Mouse (Mus musculus) frontal cortex, adult (tissue): ENCODE data around the gene Otud3.

ENCODE experiments used
- ATAC-seq: cut with Nextera tagmentation; 2 replicates; pipeline ENCODE4 v1.9.2; 2017; ENCODE audit warnings: mild to moderate bottlenecking, moderate library complexity, mixed read lengths; ENCODE audit not compliant: low TSS enrichment

The Otud3 gene

GRCm38 (mm10) chr4:138913797-138914196 is at the start of gene Otud3:
Otud3 (minus strand) TSS chr4:138913945.
- ATAC-seq: peak; percentile 83

DNA sequence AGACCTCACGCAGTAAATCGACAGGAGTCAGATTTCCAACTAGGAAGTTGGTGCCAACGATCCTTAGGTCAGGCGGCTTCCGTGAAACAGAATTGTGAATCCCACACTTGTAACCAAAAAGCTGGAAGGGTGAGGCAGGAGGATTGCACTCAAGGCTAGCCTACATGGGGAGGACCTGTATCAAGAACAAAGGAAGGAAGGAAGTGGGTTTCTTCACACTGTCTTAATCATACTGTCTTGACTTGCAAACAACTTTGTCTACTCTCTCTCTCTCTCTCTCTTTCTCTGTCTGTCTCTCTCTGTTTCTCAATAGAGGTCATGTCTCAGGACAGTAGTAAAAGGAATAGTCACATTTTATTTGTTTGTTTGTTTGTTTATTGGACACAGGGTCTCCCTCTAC is 49.0 kb upstream of the Otud3 start:
- ATAC-seq: no peak

GRCm38 (mm10) chr4:138959926-138960325 is 46.2 kb upstream of the Otud3 start:
- ATAC-seq: peak; percentile 81; the same call in 1 of the 2 replicates

GRCm38 (mm10) chr4:138959120-138959519 is 45.4 kb upstream of the Otud3 start:
- peak; percentile 65; the same call in 1 of the 2 replicates for ATAC-seq

- ATAC-seq: no peak
These were observed 44.9 kb upstream of the Otud3 start for GRCm38 (mm10) chr4:138958612-138959011.

DNA sequence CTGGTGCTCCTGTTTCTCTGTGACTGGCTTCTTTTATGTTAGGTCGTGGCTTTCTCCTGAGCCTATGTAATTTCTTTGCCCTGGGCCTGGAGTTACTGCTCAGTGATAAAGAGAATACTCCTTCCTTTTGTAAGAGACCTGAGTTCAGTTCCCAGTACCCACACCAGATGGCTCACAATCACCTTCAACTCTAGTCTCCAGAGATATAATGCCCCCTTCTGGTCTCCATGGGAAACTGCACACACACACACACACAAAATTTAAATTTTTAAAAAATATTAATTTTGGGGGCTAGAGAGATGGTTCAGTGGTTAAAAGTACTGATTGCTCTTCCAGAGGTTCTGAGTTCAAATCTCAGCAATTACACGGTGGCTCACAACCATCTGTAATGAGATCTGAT is 34.5 kb upstream of the Otud3 start:
- ATAC-seq: no peak

- peak; percentile 64; the same call in 1 of the 2 replicates for ATAC-seq
These were observed 30.0 kb upstream of the Otud3 start for GRCm38 (mm10) chr4:138943730-138944129.

DNA sequence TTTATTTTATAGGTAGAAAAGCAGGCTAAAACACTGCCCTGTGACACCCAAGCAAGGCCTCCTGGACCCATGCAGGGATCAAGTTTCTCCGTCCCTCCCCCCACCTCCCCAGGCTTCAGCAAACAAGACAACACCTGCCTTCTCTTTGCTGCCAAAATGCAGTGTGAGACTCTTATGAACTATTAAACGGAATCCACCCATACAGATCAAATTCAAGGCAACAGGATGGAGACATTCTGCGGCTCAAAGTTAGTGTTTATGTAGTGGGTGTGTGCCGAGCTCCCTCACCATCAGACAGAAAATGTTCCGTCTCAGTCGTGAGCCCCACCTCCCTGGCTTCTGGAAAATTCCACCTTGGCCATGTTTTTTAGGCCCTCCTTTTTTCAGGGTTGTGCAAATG is 28.2 kb upstream of the Otud3 start:
- no peak for ATAC-seq

DNA sequence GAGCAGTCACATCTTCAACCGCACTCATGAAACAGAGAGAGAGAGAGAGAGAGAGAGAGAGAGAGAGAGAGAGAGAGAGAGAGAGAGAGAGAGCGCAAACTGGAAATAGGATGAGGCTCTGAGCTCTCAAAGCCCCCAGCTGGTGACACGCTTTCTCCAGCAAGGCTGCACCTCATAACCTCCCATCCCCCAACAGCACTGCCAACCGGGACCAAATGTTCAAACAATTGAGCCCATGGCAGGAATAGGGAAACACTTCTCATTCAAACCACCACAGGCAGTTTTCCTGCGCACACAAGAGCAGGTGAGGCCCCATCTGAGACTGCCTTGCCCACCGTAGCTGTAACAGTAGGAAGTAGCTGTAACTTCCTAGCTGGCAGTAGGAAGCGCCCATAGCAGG is 27.7 kb upstream of the Otud3 start:
- no peak for ATAC-seq

DNA sequence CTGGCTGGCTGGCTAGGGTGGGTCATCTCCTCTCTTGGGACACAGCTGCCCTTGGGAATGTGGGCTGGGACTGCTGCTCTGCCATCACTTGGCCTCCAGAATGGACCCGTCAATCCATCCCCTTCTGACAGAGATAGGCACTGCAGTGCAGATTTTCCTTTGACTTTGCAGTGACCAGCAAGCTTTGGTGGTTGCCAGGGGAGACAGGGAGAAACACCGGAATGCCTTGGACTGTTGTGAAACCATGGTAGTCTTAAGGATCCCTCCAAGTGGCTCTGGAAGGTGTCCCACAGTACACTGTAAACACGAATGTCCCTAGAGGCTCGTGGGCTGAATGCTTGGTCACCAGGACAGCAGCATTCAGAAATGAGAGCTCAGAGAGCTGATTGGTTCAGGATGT is 25.7 kb upstream of the Otud3 start:
- ATAC-seq: no peak

- ATAC-seq: no peak
These were observed 24.9 kb upstream of the Otud3 start for GRCm38 (mm10) chr4:138938495-138939269.

DNA sequence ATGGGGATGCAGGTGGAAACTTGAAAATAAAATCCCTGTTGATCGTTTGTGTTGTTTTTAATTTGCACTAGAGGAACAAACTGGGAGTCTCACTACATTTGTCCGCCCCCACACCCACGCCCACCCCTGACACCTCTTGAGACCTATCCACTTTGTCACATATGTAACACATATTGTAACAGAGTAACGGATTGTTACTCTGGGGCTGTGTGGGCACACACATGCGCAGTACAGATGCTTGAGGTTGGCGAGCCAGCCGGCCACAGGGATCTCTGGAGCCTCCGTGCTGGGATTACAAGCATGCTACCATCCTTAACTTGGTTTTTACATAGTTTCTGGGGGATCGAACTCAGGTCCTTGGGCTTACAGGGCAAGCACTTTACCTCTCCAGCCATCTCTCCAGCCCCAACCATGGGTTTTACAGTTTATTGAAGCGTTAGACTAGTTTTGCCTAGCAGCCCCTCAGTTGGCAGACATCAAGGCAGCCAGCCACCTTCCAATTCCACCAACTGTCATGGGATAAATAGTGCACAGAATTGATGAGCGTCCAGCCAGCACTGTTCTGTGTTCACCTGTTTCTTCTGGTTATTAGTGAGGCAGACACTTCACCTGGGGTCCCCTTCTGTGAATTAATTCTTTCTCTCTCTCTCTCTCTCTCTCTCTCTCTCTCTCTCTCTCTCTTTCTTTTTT is 20.9 kb upstream of the Otud3 start:
- no peak for ATAC-seq

- ATAC-seq: no peak
These were observed 20.1 kb upstream of the Otud3 start for GRCm38 (mm10) chr4:138933862-138934261.

DNA sequence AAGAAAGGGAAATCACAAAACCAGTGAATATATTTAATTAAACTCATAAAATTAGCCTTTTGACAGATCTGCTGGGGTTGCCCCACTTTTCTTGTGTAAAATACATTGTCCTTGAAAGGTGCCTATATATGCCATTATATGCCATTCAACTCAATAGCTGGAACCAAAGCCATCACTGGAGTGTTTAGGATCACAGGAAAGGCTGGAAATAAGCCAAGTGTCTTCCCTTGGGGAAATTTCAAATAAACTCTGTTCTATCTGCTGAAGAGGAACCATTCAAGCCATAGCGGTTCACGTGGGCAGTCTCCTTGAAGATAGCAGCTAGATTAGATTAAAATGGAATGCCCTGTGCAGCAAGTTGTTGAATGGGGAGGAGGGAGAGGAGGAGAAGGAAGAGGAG is 11.8 kb upstream of the Otud3 start:
- ATAC-seq: no peak

GRCm38 (mm10) chr4:138922131-138922459 is 8.3 kb upstream of the Otud3 start:
- peak; percentile 85 for ATAC-seq

GRCm38 (mm10) chr4:138921254-138922130 is 7.7 kb upstream of the Otud3 start:
- ATAC-seq: no peak

GRCm38 (mm10) chr4:138917282-138917681 is 3.5 kb upstream of the Otud3 start:
- no peak for ATAC-seq

GRCm38 (mm10) chr4:138913141-138913787 is 481 bp downstream of the Otud3 start:
- ATAC-seq: peak; percentile 20; the same call in 1 of the 2 replicates

DNA sequence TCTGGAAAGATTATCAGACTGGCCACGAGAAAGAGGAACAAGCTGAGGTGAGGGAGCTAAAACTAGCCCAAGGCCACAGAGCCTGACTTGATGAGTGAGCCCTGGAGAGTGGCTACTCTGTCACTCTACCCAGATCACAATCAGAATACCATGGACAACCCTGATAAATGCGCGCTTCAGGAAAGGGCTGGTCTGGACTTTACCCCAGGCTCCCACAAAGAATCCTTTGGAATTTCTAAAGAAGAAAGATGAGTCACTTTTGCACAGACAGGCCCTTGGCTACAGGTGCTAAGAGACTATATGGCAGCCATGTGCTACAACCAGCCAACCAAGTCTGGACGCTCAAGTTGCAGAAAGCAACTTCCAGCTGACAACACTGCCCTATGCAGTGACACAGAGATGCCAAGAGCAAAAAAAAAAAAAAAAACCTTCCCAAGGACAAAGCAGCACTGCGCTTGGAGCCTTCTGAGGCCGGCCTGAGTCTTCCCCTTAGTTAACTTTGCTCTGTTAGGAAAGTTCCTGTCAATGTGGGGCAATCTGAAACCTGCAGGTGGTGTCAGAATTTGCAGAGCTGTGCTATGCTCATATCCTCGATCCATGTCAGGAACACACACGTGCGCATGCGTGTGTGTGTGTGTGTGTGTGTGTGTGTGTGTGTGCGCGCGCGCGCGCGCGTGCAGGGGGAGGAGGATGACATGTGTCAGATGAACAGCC is 8.0 kb downstream of the Otud3 start:
- no peak for ATAC-seq

GRCm38 (mm10) chr4:138899361-138899760 is 14.4 kb downstream of the Otud3 start:
- peak; percentile 39; the same call in 1 of the 2 replicates for ATAC-seq

DNA sequence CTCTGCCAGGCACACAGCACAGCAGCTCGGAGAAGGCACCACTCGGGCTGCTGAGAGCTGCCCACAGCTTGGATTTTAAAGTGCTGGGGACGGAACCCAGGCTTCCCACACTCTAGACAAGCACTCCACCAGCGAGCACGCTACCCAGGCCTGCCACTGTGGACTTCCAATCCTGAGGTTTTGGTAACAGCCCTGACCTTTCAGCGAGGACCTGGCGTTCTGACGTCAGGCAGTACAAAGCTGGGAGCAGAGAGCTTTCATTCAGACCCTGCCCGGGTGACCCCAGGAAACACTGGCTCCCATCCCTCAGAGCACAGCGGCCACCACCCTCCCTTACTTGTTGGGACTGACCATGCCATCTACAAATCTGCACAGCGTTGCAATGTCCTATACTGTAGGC is 20.0 kb downstream of the Otud3 start:
- peak; percentile 27; the same call in 1 of the 2 replicates for ATAC-seq
